Mouse (Mus musculus) neural tube, embryonic 14.5 days (tissue): ENCODE data around the gene Rmdn2. TPM values are rescaled to one million over a fixed set of nuclear protein-coding genes. Genes with fewer than 3 reads are reported as not detected.

Experiments used
- ATAC-seq: fragments of 200-750 bp; cut with Nextera tagmentation; 2 replicates; pipeline ENCODE4 v1.8.0; 2017; ENCODE audit warnings: low read depth, mild to moderate bottlenecking, moderate TSS enrichment, moderate library complexity
- H3K27ac ChIP-seq: fragments of 300-500 bp; sonication (generic); 2 replicates; pipeline ENCODE4 v1.5.1; 2014; ENCODE audit warnings: low read depth, mild to moderate bottlenecking, control low read depth, low read length, moderate library complexity, mixed read lengths
- H3K27me3 ChIP-seq: fragments of 300-500 bp; sonication (generic); 2 replicates; pipeline ENCODE4 v1.6.1; 2014; ENCODE audit warnings: low read length; ENCODE audit not compliant: control insufficient read depth, insufficient read depth
- H3K36me3 ChIP-seq: fragments of 300-500 bp; sonication (generic); 2 replicates; pipeline ENCODE4 v1.6.1; 2014; ENCODE audit warnings: low read length, mixed read lengths; ENCODE audit not compliant: control insufficient read depth, insufficient read depth
- H3K4me1 ChIP-seq: fragments of 300-500 bp; sonication (generic); 2 replicates; pipeline ENCODE4 v1.6.1; 2014; ENCODE audit warnings: low read length; ENCODE audit not compliant: control insufficient read depth, insufficient read depth
- H3K4me2 ChIP-seq: fragments of 300-500 bp; sonication (generic); 2 replicates; pipeline ENCODE4 v1.6.1; 2014; ENCODE audit warnings: mild to moderate bottlenecking, low read depth, low read length, control low read depth
- H3K4me3 ChIP-seq: fragments of 300-500 bp; sonication (generic); 2 replicates; pipeline ENCODE4 v1.5.1; 2014; ENCODE audit warnings: low read depth, low read length, control low read depth, mixed read lengths
- H3K9ac ChIP-seq: fragments of 300-500 bp; sonication (generic); replicated peaks from 2 replicates; pipeline ENCODE4 v1.6.1; 2014; ENCODE audit warnings: low read depth, mild to moderate bottlenecking, control low read depth, low read length, mixed read lengths
- H3K9me3 ChIP-seq: fragments of 300-500 bp; sonication (generic); 2 replicates; pipeline ENCODE4 v1.6.1; 2016; ENCODE audit warnings: low read length; ENCODE audit not compliant: control insufficient read depth
- WGBS: fragments of 180-500 bp; shearing (Covaris S2); extraction: QIAGEN DNeasy Blood & Tissue Kit; methylation state at CpG from one replicate; pipeline ENCODE4 v1.1.7; 2014; 5-methylcytosine and 5-hydroxymethylcytosine counted together
- polyA plus RNA-seq: library from polyadenylated mRNA; unstranded; fragments of >200 nt; fragmentation: Nextera tagmentation; extraction: Ambion mirVana; gene quantifications from 2 replicates; pipeline ENCODE4 v1.2.1, GENCODE M21; 2014

Gene Rmdn2
- polyA plus RNA-seq, 1 experiment from 2014 or later: 9.9 TPM

- no peak overlapping the region for H3K27ac ChIP-seq
- no peak for ATAC-seq
- H3K4me3 ChIP-seq: no peak overlapping the region
- no peaks in the 10 kb centered on the region for H3K4me1 ChIP-seq
- 88% methylated on average over 1 of the region's 1 CpGs for WGBS
- H3K4me2 ChIP-seq: no peak overlapping the region
- H3K9me3 ChIP-seq: no peaks in the 10 kb centered on the region
- no peaks in the 10 kb centered on the region for H3K27me3 ChIP-seq
- H3K9ac ChIP-seq: no peak overlapping the region
- no peaks in the 10 kb centered on the region for H3K36me3 ChIP-seq
Measured at GRCm38 (mm10) chr17:79589913-79590312, 21.8 kb upstream of the Rmdn2 start.

DNA sequence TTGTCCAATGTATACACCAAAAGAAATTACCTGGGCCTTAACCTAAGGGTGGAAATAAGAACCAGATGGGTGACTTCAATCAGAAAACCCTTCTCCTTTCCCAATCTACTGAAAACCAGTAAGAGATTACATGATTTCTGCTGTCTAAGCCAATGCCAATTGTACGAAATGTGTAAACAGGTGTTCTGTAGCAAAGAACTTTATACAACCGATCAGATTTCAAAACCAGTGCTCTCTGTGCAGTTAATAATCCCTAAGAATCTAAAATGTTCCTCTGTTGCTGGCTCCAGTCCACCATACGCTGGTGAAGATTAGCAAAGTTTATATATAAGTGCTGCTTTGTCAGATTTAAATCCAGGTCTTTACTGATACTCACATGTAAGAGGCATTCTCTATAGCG lies 15.7 kb upstream of the Rmdn2 start:
- Histone ChIP-seq H3K4me1 (no peaks in the 10 kb centered on the region), H3K4me2 (no peak overlapping the region), H3K27ac (no peak overlapping the region), H3K4me3 (no peak overlapping the region), H3K9ac (no peak overlapping the region), H3K36me3 (no peaks in the 10 kb centered on the region), H3K9me3 (no peaks in the 10 kb centered on the region), H3K27me3 (no peaks in the 10 kb centered on the region)
- 85% methylated on average over 4 of the region's 4 CpGs for WGBS
- no peak for ATAC-seq

DNA sequence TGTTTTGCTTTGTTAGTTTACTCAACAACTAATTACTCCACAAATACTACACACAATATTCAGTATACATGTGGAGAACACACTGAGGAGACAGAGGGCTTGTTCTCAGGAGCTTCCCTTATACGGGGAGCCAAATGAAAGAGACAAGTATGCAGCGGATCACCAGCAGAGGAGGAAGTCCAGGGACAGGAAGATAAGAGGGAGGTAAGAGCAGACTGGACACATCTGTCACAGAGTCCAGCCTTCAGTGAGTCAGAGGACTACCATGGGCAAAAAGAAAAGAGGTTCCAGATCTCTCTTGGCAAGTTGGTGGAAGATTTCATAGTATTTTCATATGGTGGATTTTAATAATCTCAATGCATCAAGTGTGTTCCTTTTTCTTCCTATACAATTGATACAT lies 13.5 kb upstream of the Rmdn2 start:
- 58% methylated on average over 2 of the region's 2 CpGs for WGBS
- Histone ChIP-seq H3K4me3 (no peak overlapping the region), H3K9me3 (no peaks in the 10 kb centered on the region), H3K36me3 (no peaks in the 10 kb centered on the region), H3K27ac (no peak overlapping the region), H3K4me2 (no peak overlapping the region), H3K4me1 (no peaks in the 10 kb centered on the region), H3K27me3 (no peaks in the 10 kb centered on the region), H3K9ac (no peak overlapping the region)
- ATAC-seq: no peak

- no peaks in the 10 kb centered on the region for H3K9me3 ChIP-seq
- no peak overlapping the region for H3K9ac ChIP-seq
- no peaks in the 10 kb centered on the region for H3K4me1 ChIP-seq
- no peak overlapping the region for H3K4me2 ChIP-seq
- 35% methylated on average over 8 of the region's 8 CpGs for WGBS
- no peak overlapping the region for H3K27ac ChIP-seq
- H3K36me3 ChIP-seq: no peaks in the 10 kb centered on the region
- no peaks in the 10 kb centered on the region for H3K27me3 ChIP-seq
- ATAC-seq: 0 out of 2 replicates have a peak, but pooled peaks have one; percentile 38
- H3K4me3 ChIP-seq: no peak overlapping the region
Measured at GRCm38 (mm10) chr17:79598596-79599577, 12.8 kb upstream of the Rmdn2 start.

GRCm38 (mm10) chr17:79600108-79600507 lies 11.6 kb upstream of the Rmdn2 start:
- H3K27me3 ChIP-seq: no peaks in the 10 kb centered on the region
- no peak overlapping the region for H3K4me2 ChIP-seq
- H3K4me1 ChIP-seq: no peaks in the 10 kb centered on the region
- no peaks in the 10 kb centered on the region for H3K36me3 ChIP-seq
- no peak overlapping the region for H3K9ac ChIP-seq
- no peak overlapping the region for H3K27ac ChIP-seq
- 65% methylated on average over 4 of the region's 4 CpGs for WGBS
- ATAC-seq: no peak
- no peak overlapping the region for H3K4me3 ChIP-seq
- H3K9me3 ChIP-seq: no peaks in the 10 kb centered on the region

GRCm38 (mm10) chr17:79602381-79602780 lies 9.3 kb upstream of the Rmdn2 start:
- H3K27me3 ChIP-seq: no peaks in the 10 kb centered on the region
- H3K4me2 ChIP-seq: no peak overlapping the region
- H3K36me3 ChIP-seq: no peaks in the 10 kb centered on the region
- H3K27ac ChIP-seq: no peak overlapping the region
- H3K4me3 ChIP-seq: no peak overlapping the region
- no peak overlapping the region for H3K9ac ChIP-seq
- 70% methylated on average over 5 of the region's 5 CpGs for WGBS
- no peaks in the 10 kb centered on the region for H3K4me1 ChIP-seq
- no peak for ATAC-seq
- H3K9me3 ChIP-seq: no peaks in the 10 kb centered on the region

- no peaks in the 10 kb centered on the region for H3K36me3 ChIP-seq
- no peak for ATAC-seq
- 51% methylated on average over 7 of the region's 7 CpGs for WGBS
- H3K27ac ChIP-seq: no peak overlapping the region
- H3K4me3 ChIP-seq: no peak overlapping the region
- H3K4me1 ChIP-seq: no peaks in the 10 kb centered on the region
- H3K9me3 ChIP-seq: no peaks in the 10 kb centered on the region
- no peak overlapping the region for H3K4me2 ChIP-seq
- no peak overlapping the region for H3K9ac ChIP-seq
- no peaks in the 10 kb centered on the region for H3K27me3 ChIP-seq
Measured at GRCm38 (mm10) chr17:79603427-79603826, 8.2 kb upstream of the Rmdn2 start.

- WGBS: 82% methylated on average over 2 of the region's 2 CpGs
- no peaks in the 10 kb centered on the region for H3K9me3 ChIP-seq
- H3K27ac ChIP-seq: no peak overlapping the region
- no peak overlapping the region for H3K9ac ChIP-seq
- H3K4me1 ChIP-seq: no peaks in the 10 kb centered on the region
- no peaks in the 10 kb centered on the region for H3K36me3 ChIP-seq
- H3K4me2 ChIP-seq: no peak overlapping the region
- no peaks in the 10 kb centered on the region for H3K27me3 ChIP-seq
- H3K4me3 ChIP-seq: no peak overlapping the region
- no peak for ATAC-seq
Measured at GRCm38 (mm10) chr17:79605794-79606193, 5.9 kb upstream of the Rmdn2 start.

DNA sequence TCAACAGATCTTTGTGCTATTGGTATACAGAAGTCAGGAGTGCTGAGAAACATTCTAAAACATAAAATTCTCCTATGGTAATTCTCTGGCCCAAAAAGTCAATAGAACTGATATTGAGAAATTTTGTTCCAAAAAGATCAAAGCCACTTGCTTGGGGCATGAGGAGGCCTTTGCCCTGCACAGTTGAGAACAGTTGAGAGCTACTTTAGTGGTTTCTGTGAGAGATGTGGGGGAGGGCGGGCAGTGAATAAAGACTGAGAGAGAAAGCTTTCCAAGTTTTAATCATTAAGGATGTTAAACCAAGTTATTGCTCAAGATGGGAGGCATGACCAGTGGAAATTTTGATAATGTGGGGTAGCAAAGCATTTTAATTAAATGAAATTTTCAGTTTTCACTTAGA lies 2.0 kb upstream of the Rmdn2 start:
- no peak overlapping the region for H3K27ac ChIP-seq
- 0 out of 2 replicates have a peak, but pooled peaks cover 3% of the 10 kb centered on the region for H3K4me1 ChIP-seq
- H3K9me3 ChIP-seq: no peaks in the 10 kb centered on the region
- H3K27me3 ChIP-seq: no peaks in the 10 kb centered on the region
- no peaks in the 10 kb centered on the region for H3K36me3 ChIP-seq
- ATAC-seq: no peak
- WGBS: 100% methylated on average over 1 of the region's 1 CpGs
- no peak overlapping the region for H3K9ac ChIP-seq
- H3K4me2 ChIP-seq: no peak overlapping the region
- no peak overlapping the region for H3K4me3 ChIP-seq
